Mouse (Mus musculus) MEL (cell line): Measurements from ENCODE around the gene Rgs8. TPM values are rescaled to one million over a fixed set of nuclear protein-coding genes. Genes with fewer than 3 reads are reported as not detected.

ENCODE experiments used
- DNase-seq: peaks from one replicate; pipeline ENCODE4 v3.0.0; 2011; ENCODE audit warnings: low read depth, low spot score
- H3K27ac ChIP-seq: 2 replicates; pipeline ENCODE4 v1.5.1; 2012; ENCODE audit warnings: low read depth, mild to moderate bottlenecking, control low read depth, low read length, moderate library complexity; ENCODE audit not compliant: control insufficient read depth
- H3K27me3 ChIP-seq, 2 experiments: fragments of 150-350 bp in 1 of 2; sonication (generic) in 1 of 2; 2 replicates each; pipeline ENCODE4 v1.6.1; 2012; ENCODE audit warnings: low read length in 2 of 2, mild to moderate bottlenecking in 2 of 2, improper control_type of control experiment in 1 of 2, moderate library complexity in 1 of 2; ENCODE audit not compliant: insufficient read depth in 2 of 2, control insufficient read depth in 1 of 2
- H3K36me3 ChIP-seq, 2 experiments: 2 replicates each; pipeline ENCODE4 v1.6.1; 2012 to 2014; ENCODE audit warnings: low read length in 2 of 2, improper control_type of control experiment in 1 of 2, inconsistent platforms in 1 of 2, mild to moderate bottlenecking in 1 of 2; ENCODE audit not compliant: insufficient read depth in 2 of 2, control insufficient read depth in 1 of 2
- H3K4me1 ChIP-seq, 2 experiments: fragments of 150-350 bp in 1 of 2; sonication (generic) in 1 of 2; 2 replicates each; pipeline ENCODE4 v1.6.1; 2012; ENCODE audit warnings: low read length in 2 of 2, improper control_type of control experiment in 1 of 2, mild to moderate bottlenecking in 1 of 2; ENCODE audit not compliant: insufficient read depth in 2 of 2, control insufficient read depth in 1 of 2
- H3K4me3 ChIP-seq, 2 experiments: fragments of 150-350 bp in 1 of 2; sonication (generic) in 1 of 2; 2 replicates each; pipeline ENCODE4 v1.5.1; 2012; ENCODE audit warnings: low read depth in 2 of 2, low read length in 2 of 2, mild to moderate bottlenecking in 2 of 2, moderate library complexity in 2 of 2, control low read depth in 1 of 2, improper control_type of control experiment in 1 of 2; ENCODE audit not compliant: control insufficient read depth in 1 of 2, insufficient read depth in 1 of 2
- H3K79me2 ChIP-seq: 2 replicates; pipeline ENCODE4 v1.6.1; 2012; ENCODE audit warnings: mild to moderate bottlenecking, low read length, moderate library complexity; ENCODE audit not compliant: control insufficient read depth, poor library complexity, insufficient read depth
- H3K9ac ChIP-seq: 2 replicates; pipeline ENCODE4 v1.6.1; 2012; ENCODE audit warnings: low read depth, mild to moderate bottlenecking, control low read depth, low read length, moderate library complexity; ENCODE audit not compliant: control insufficient read depth, poor library complexity, severe bottlenecking
- H3K9me3 ChIP-seq: fragments of 150-350 bp; sonication (generic); replicated peaks from 2 replicates; pipeline ENCODE4 v1.6.1; 2012; ENCODE audit warnings: mild to moderate bottlenecking, low read length, improper control_type of control experiment, moderate library complexity; ENCODE audit not compliant: insufficient read depth
- BHLHE40 ChIP-seq: IDR thresholded peaks from 2 replicates; pipeline ENCODE4 v1.6.1; 2012; ENCODE audit warnings: low read depth, mild to moderate bottlenecking, inconsistent platforms, low read length, improper control_type of control experiment, borderline replicate concordance
- CHD2 ChIP-seq: IDR thresholded peaks from 2 replicates; pipeline ENCODE4 v1.6.1; 2011; ENCODE audit warnings: low read length, improper control_type of control experiment
- CTCF ChIP-seq, 3 experiments: IDR thresholded peaks in 2 of 3; conservative IDR thresholded peaks in 1 of 3; 2 replicates each; pipeline ENCODE4 v1.5.1; 2011 to 2012; ENCODE audit warnings: low read length in 3 of 3, low read depth in 2 of 3, mild to moderate bottlenecking in 2 of 3, improper control_type of control experiment in 1 of 3, inconsistent platforms in 1 of 3, mixed read lengths in 1 of 3, moderate library complexity in 1 of 3; ENCODE audit not compliant: control insufficient read depth in 1 of 3, insufficient read depth in 1 of 3, poor library complexity in 1 of 3, severe bottlenecking in 1 of 3
- EP300 ChIP-seq, 2 experiments: IDR thresholded peaks; 2 replicates each; pipeline ENCODE4 v1.6.1; 2011; ENCODE audit warnings: improper control_type of control experiment in 2 of 2, low read length in 2 of 2, low read depth in 1 of 2, mild to moderate bottlenecking in 1 of 2
- ETS1 ChIP-seq: IDR thresholded peaks from 2 replicates; pipeline ENCODE4 v1.6.1; 2012; ENCODE audit warnings: low read depth, mild to moderate bottlenecking, inconsistent platforms, low read length, improper control_type of control experiment, moderate library complexity
- GABPA ChIP-seq: IDR thresholded peaks from 2 replicates; pipeline ENCODE4 v1.6.1; 2012; ENCODE audit warnings: low read depth, mild to moderate bottlenecking, inconsistent platforms, low read length, improper control_type of control experiment, moderate library complexity
- HCFC1 ChIP-seq: IDR thresholded peaks from 2 replicates; pipeline ENCODE4 v1.6.1; 2012; ENCODE audit warnings: low read depth, mild to moderate bottlenecking, inconsistent platforms, low read length, improper control_type of control experiment, moderate library complexity
- JUND ChIP-seq: IDR thresholded peaks from 2 replicates; pipeline ENCODE4 v1.6.1; 2011; ENCODE audit warnings: low read depth, mild to moderate bottlenecking, improper control_type of control experiment, low read length
- MAX ChIP-seq: IDR thresholded peaks from 2 replicates; pipeline ENCODE4 v1.6.1; 2011; ENCODE audit warnings: low read length, improper control_type of control experiment
- MAZ ChIP-seq: IDR thresholded peaks from 2 replicates; pipeline ENCODE4 v1.6.1; 2012; ENCODE audit warnings: low read depth, mild to moderate bottlenecking, inconsistent platforms, low read length, improper control_type of control experiment
- MXI1 ChIP-seq: IDR thresholded peaks from 2 replicates; pipeline ENCODE4 v1.6.1; 2011; ENCODE audit warnings: mild to moderate bottlenecking, low read depth, low read length, improper control_type of control experiment
- MYB ChIP-seq: IDR thresholded peaks from 2 replicates; pipeline ENCODE4 v1.6.1; 2011; ENCODE audit warnings: mild to moderate bottlenecking, low read depth, low read length, improper control_type of control experiment
- POLR2A ChIP-seq, 2 experiments: IDR thresholded peaks; 2 replicates each; pipeline ENCODE4 v1.6.1; 2011 to 2012; ENCODE audit warnings: low read length in 2 of 2, mild to moderate bottlenecking in 2 of 2, control low read depth in 1 of 2, improper control_type of control experiment in 1 of 2, low read depth in 1 of 2, moderate library complexity in 1 of 2; ENCODE audit not compliant: control insufficient read depth in 1 of 2, insufficient read depth in 1 of 2, poor library complexity in 1 of 2
- POLR2AphosphoS2 ChIP-seq: IDR thresholded peaks from 2 replicates; pipeline ENCODE4 v1.6.1; 2011; ENCODE audit warnings: low read length, improper control_type of control experiment
- RAD21 ChIP-seq: IDR thresholded peaks from 2 replicates; pipeline ENCODE4 v1.6.1; 2011; ENCODE audit warnings: mild to moderate bottlenecking, low read depth, low read length, improper control_type of control experiment
- RCOR1 ChIP-seq: IDR thresholded peaks from 2 replicates; pipeline ENCODE4 v1.6.1; 2012; ENCODE audit warnings: low read depth, mild to moderate bottlenecking, inconsistent platforms, low read length, improper control_type of control experiment
- SMC3 ChIP-seq: IDR thresholded peaks from 2 replicates; pipeline ENCODE4 v1.6.1; 2011; ENCODE audit warnings: low read depth, low read length, improper control_type of control experiment
- TAL1 ChIP-seq: IDR thresholded peaks from 2 replicates; pipeline ENCODE4 v1.6.1; 2012; ENCODE audit warnings: mild to moderate bottlenecking, inconsistent platforms, low read length, moderate library complexity, mixed read lengths
- TBP ChIP-seq: IDR thresholded peaks from 2 replicates; pipeline ENCODE4 v1.8.0; 2011; ENCODE audit warnings: low read depth, low read length, improper control_type of control experiment
- TCF12 ChIP-seq: IDR thresholded peaks from 2 replicates; pipeline ENCODE4 v1.6.1; 2014; ENCODE audit warnings: low read depth, mild to moderate bottlenecking, inconsistent platforms, low read length, improper control_type of control experiment, moderate library complexity
- ZKSCAN1 ChIP-seq: IDR thresholded peaks from 2 replicates; pipeline ENCODE4 v1.6.1; 2012; ENCODE audit warnings: low read depth, mild to moderate bottlenecking, inconsistent platforms, low read length, improper control_type of control experiment, moderate library complexity
- polyA plus RNA-seq, 2 experiments: library from polyadenylated mRNA; stranded (reverse) in 1 of 2; unstranded in 1 of 2; fragments of >175 nt in 1 of 2; fragments of >200 nt in 1 of 2; gene quantifications; 2 replicates each; pipeline versions ENCODE4 v1.2.1 to v1.2.4; 2012; ENCODE audit warnings: low replicate concordance in 2 of 2, low read depth in 1 of 2; ENCODE audit not compliant: insufficient read length in 2 of 2, insufficient read depth in 1 of 2, missing spikeins in 1 of 2
- total RNA-seq: library from RNA; depleted of rRNA; stranded (reverse); fragments of 300-350 nt; gene quantifications from 2 replicates; pipeline ENCODE4 v1.2.3, GENCODE M21; 2012

The Rgs8 gene
- total and polyA plus RNA-seq, 3 experiments = not detected

- no peak for TF ChIP-seq RCOR1
- no peak for TF ChIP-seq HCFC1
- TF ChIP-seq, all 39 proteins: peak for 0
Observed at GRCm38 (mm10) chr1:153740775-153741400, 88.1 kb downstream of the Rgs8 start (continued).

GRCm38 (mm10) chr1:153741551-153742316, 88.9 kb downstream of the Rgs8 start:
- Histone ChIP-seq H3K9ac (no peak overlapping the region), H3K4me3 (no peak overlapping the region), H3K4me1 (peaks cover 0 to 3% of the 10 kb centered on the region in 2 experiments; a peak in 1 of 4 replicates), H3K27ac (no peak overlapping the region), H3K79me2 (no peaks in the 10 kb centered on the region), H3K36me3 (no peaks in the 10 kb centered on the region), H3K27me3 (no peaks in the 10 kb centered on the region), H3K9me3 (no peaks in the 10 kb centered on the region)
- TF ChIP-seq CTCF (IDR thresholded peaks at IDR 0.05 in 2 of 3, conservative IDR thresholded peaks at IDR 0.05 in 1 of 3; ENCODE audit: control insufficient read depth in 1 of 3, insufficient read depth in 1 of 3, low read depth in 2 of 3, low read length in 3 of 3, poor library complexity in 1 of 3, severe bottlenecking in 1 of 3) (no peak), GABPA (no peak), EP300 (IDR thresholded peaks at IDR 0.05; ENCODE audit: low read depth in 1 of 2, low read length in 2 of 2) (no peak), MAZ (no peak), JUND (no peak), CHD2 (no peak), ETS1 (no peak), TAL1 (no peak), HCFC1 (no peak), MYB (no peak), SMC3 (no peak), TBP (no peak), BHLHE40 (no peak), MXI1 (no peak), POLR2A (IDR thresholded peaks at IDR 0.05; ENCODE audit: control insufficient read depth in 1 of 2, insufficient read depth in 1 of 2, low read depth in 1 of 2, low read length in 2 of 2, poor library complexity in 1 of 2) (no peak), POLR2AphosphoS2 (no peak), RAD21 (no peak), TCF12 (no peak), MAX (no peak), ZKSCAN1 (no peak)
- no peak for DNase-seq
